Mouse (Mus musculus): Measurements from ENCODE around the gene Trappc10. TPM values are rescaled to one million over a fixed set of nuclear protein-coding genes. Genes with fewer than 3 reads are reported as not detected.

Trappc10 gene
- 8.1 and 10.2 TPM in 2 replicates for polyA plus RNA-seq (2016; fragmentation: Nextera tagmentation; extraction: Ambion mirVana)

DNA sequence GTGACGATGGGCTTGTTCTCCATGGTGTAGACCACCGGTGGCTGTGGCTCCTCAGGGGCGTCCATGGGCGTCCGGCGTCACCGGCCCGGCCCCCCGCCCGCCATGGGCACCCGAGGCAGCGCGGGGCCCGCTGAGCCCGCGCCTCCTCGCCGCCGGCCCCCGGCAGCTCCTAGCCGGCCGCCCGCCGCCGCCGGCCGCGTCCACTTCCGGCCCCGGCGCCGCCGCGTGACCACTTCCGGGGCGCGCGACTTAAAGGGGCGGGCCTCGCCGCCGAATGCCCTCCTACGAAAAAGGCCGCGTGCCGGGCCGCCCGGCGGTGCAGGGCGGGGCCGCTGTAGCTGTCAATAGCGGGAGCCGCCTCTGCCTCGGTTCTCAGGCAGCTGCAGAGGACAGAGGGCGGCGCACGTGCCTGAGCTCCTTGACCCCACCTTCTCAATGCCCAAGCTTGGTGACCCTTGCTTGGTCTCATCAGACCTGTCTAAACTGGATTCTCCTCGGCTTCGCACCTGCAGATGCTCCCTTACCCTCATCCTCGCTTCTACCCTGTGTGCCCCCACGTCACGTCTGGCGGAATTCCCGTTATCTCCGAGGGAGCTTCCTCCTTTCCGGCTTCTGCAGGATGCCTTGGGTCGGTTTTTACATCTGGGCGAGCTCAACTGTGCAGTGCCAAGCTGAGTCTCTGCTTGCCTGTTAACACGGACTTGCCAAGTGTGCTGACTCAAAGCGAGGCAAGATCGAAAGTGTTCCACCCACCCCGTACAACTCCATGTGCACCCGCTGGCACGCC lies at the start of gene Trappc10:
Gene Trappc10 (minus strand): TSS at position 204 of the 787 bp plus-strand sequence.
- no peaks in the 10 kb centered on the region for H3K27me3 ChIP-seq (replicated peaks; ENCODE audit: low read depth, poor library complexity, severe bottlenecking)
- H3K4me3 ChIP-seq: peak within 1 kb of the TSS; percentile 94
- under 1% methylated on average over 73 of the region's 74 CpGs for WGBS
- peak; percentile 90 for DNase-seq (ENCODE audit: low spot score)
- H3K27ac ChIP-seq (replicated peaks): peak within 1 kb of the TSS; percentile 86
- 0 out of 2 replicates have a peak, but pooled peaks cover 3% of the 10 kb centered on the region for H3K36me3 ChIP-seq (replicated peaks)
- no peaks in the 10 kb centered on the region for H3K9me3 ChIP-seq
- H3K4me1 ChIP-seq: peaks cover 24% of the 10 kb centered on the region

DNA sequence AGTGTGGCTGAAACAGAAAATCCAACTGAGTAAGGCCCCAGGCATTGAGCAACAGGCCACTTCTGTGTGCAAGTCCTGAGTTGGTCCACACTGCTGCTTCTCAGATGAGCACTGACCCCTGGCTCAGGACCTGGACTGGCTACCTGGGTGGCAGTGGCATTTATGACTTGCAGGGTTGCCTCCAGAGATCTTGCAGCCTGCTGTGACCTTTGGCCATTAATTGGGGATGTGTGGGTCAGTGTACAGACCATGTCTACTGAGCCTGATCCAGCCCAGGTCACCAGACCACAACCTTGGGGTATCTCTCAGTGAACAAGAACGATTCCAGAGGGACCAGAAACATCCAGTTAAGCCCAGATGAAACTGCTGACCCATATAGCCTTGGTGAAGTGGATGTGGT lies 49.1 kb upstream of the Trappc10 start:
- H3K27ac ChIP-seq (replicated peaks): no peak overlapping the region
- no peaks in the 10 kb centered on the region for H3K27me3 ChIP-seq (replicated peaks; ENCODE audit: low read depth, poor library complexity, severe bottlenecking)
- 78% methylated on average over 1 of the region's 1 CpGs for WGBS
- H3K9me3 ChIP-seq: no peaks in the 10 kb centered on the region
- no peaks in the 10 kb centered on the region for H3K36me3 ChIP-seq (replicated peaks)
- peaks cover 43% of the 10 kb centered on the region for H3K4me1 ChIP-seq
- no peak for DNase-seq (ENCODE audit: low spot score)
- no peak overlapping the region for H3K4me3 ChIP-seq

DNA sequence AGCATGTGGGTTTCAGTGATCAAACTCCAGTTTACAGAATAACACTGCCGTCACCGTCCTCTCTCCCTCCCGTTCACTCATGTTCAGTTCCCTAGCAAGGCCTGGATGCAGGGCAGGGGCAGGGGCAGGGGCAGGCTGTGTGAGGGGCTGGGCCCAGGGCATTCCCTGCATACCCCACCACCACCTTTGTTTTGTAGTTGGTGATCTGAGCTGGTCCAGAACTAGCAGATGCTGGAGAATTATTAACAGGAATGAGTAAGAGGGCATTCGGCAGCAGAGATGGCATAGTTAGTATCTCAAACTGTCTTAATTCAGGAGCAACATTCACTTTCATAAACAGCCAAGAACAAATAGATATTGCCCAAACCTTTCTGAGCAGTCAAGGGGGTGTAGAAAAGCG lies 47.9 kb upstream of the Trappc10 start:
- H3K27ac ChIP-seq (replicated peaks): no peak overlapping the region
- no peak for DNase-seq (ENCODE audit: low spot score)
- 93% methylated on average over 5 of the region's 5 CpGs for WGBS
- no peaks in the 10 kb centered on the region for H3K27me3 ChIP-seq (replicated peaks; ENCODE audit: low read depth, poor library complexity, severe bottlenecking)
- peaks cover 31% of the 10 kb centered on the region for H3K4me1 ChIP-seq
- H3K4me3 ChIP-seq: no peak overlapping the region
- H3K9me3 ChIP-seq: no peaks in the 10 kb centered on the region
- peaks cover 8% of the 10 kb centered on the region for H3K36me3 ChIP-seq (replicated peaks)

DNA sequence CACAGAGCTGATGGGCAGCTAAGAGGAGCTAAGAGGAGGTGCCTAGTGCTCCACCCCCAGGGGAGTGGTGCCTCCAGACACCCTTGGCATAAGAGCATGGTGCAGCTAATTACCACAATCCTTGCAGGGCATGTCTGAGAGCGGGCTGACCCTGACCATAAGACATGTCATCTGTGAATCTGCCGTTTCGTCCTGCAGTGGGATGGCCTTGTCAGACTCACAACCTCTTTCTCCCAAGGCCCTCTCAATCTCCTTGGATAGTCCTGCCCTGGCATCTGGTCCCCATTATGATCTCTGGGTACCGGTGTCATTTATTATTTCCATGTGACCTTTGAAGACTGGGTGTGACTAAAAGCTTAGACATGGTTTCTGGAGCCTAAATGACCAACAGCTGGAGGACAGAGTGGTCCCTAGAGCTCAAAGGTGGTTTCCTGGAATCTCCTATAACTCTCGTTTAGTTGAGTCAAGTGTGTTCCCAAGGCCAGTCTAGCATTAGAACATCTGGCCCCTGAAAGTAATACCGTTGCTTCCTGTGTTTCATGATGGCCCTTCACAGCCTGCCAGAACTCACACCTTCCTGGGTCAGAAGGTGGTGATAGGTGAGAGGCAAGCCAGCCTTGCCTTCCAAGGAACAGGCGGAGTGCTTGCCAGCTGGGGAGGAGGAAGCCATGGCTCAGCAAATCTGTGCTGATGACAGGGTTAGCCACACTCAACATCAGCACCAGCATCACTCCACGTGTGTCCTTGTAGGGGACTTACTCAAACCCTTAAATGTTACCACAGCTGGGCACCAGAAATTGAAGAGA lies 46.5 kb upstream of the Trappc10 start:
- Histone ChIP-seq H3K4me3 (no peak overlapping the region), H3K27me3 (replicated peaks; ENCODE audit: low read depth, poor library complexity, severe bottlenecking) (no peaks in the 10 kb centered on the region), H3K36me3 (replicated peaks) (peaks cover 22% of the 10 kb centered on the region), H3K4me1 (peaks cover 28% of the 10 kb centered on the region), H3K9me3 (no peaks in the 10 kb centered on the region), H3K27ac (replicated peaks) (no peak overlapping the region)
- DNase-seq (ENCODE audit: low spot score): peak; percentile 49
- WGBS: 54% methylated on average over 8 of the region's 8 CpGs

DNA sequence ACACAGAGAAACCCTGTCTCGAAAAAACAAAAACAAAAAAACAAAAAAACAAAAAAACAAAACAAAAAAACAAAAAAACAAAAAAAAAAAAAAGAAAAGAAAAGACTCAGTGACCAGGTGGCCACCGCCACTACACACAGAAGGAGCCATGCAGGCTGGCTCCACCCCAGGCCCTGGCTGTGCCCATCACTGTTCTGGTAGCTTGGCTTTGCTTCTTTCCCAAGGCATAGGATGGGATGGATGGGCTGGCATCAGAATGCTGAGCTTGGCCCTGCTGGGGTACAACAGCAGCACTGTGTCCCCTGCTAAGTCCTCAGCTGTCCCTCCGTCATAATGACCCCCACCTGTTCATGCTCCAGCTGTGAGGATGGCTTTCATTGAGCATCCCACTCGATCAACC lies 44.5 kb upstream of the Trappc10 start:
- 83% methylated on average over 4 of the region's 4 CpGs for WGBS
- Histone ChIP-seq H3K4me3 (no peak overlapping the region), H3K4me1 (peaks cover 15% of the 10 kb centered on the region), H3K27me3 (replicated peaks; ENCODE audit: low read depth, poor library complexity, severe bottlenecking) (no peaks in the 10 kb centered on the region), H3K9me3 (no peaks in the 10 kb centered on the region), H3K27ac (replicated peaks) (no peak overlapping the region), H3K36me3 (replicated peaks) (peaks cover 42% of the 10 kb centered on the region)
- no peak for DNase-seq (ENCODE audit: low spot score)

DNA sequence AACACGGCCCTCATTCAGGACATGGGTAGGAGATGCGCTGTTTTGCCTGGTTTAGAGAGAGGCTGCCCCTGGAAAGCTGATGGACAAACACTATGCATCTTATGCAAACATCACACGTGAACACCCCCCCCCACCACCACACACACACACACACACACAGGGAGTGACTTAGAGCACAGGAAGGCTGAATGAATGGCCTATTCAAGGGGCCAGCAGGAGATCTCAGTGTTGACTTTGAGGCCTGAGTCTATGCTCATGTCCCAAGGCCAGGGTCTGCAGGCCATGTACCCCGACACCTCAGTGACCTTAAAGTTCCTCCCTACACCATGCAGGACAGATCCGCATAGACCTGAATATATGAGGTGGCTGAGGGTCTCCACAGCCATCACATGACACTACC lies 43.7 kb upstream of the Trappc10 start:
- Histone ChIP-seq H3K36me3 (replicated peaks) (peaks cover 49% of the 10 kb centered on the region), H3K4me3 (no peak overlapping the region), H3K27ac (replicated peaks) (no peak overlapping the region), H3K4me1 (peaks cover 13% of the 10 kb centered on the region), H3K9me3 (no peaks in the 10 kb centered on the region), H3K27me3 (replicated peaks; ENCODE audit: low read depth, poor library complexity, severe bottlenecking) (no peaks in the 10 kb centered on the region)
- DNase-seq (ENCODE audit: low spot score): no peak
- 91% methylated on average over 5 of the region's 5 CpGs for WGBS

DNA sequence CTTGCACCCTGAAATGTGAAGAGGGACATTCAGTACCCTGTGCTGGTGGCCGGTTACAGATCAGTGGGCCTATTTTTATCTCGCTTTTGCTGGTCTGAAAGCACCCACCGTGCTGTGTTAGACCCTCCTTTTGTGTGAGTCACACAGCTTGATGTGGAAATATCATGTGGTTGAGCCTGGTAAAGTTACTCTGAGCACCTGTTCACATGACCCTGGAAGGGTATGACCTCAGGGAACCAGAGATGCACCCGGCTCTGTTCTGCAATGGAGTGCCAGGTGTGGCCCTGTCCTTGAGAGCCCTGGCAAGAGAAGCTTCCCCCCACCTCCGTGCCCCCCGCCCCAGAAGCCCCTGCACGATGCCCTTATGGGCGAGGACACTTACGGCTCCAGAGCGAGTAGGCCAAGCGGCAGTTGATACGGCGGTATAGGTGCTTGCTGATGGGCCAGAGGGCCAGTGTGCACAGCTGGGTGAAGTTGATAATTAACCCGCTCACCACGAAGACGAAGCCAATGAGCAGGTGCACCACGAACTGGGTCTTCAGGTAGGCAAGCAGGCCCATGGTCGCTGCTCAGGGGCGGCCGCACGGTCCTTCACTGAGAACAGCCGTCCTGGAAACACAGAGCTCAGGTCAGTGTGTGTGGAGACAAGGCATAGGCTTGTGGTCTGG lies 43.2 kb upstream of the Trappc10 start:
- Histone ChIP-seq H3K9me3 (no peaks in the 10 kb centered on the region), H3K27ac (replicated peaks) (no peak overlapping the region), H3K27me3 (replicated peaks; ENCODE audit: low read depth, poor library complexity, severe bottlenecking) (no peaks in the 10 kb centered on the region), H3K36me3 (replicated peaks) (peaks cover 54% of the 10 kb centered on the region), H3K4me3 (no peak overlapping the region), H3K4me1 (peaks cover 13% of the 10 kb centered on the region)
- no peak for DNase-seq (ENCODE audit: low spot score)
- 93% methylated on average over 22 of the region's 22 CpGs for WGBS

DNA sequence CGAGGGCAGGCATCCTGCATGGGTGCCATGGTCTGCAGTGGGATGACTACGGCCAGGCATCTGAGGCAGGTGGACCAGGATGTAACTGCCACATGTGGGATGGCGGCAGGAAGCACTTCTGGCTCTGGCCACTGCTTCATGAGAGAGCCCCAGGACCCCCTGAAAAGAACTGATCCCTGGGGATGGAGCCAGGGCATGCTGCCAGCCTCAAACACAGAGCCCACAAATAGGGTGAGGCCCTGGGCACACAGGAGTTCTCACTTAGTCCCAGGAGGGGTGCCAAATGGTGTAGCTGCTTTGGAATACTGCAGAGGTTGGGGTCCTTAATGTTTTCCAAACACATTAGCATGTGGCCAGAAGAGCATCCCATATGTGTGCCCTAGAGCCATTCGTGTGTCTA lies 41.5 kb upstream of the Trappc10 start:
- DNase-seq (ENCODE audit: low spot score): no peak
- H3K4me1 ChIP-seq: peaks cover 5% of the 10 kb centered on the region
- H3K27me3 ChIP-seq (replicated peaks; ENCODE audit: low read depth, poor library complexity, severe bottlenecking): no peaks in the 10 kb centered on the region
- H3K36me3 ChIP-seq (replicated peaks): peaks cover 70% of the 10 kb centered on the region
- H3K27ac ChIP-seq (replicated peaks): no peak overlapping the region
- 87% methylated on average over 4 of the region's 4 CpGs for WGBS
- H3K9me3 ChIP-seq: no peaks in the 10 kb centered on the region
- H3K4me3 ChIP-seq: no peak overlapping the region

DNA sequence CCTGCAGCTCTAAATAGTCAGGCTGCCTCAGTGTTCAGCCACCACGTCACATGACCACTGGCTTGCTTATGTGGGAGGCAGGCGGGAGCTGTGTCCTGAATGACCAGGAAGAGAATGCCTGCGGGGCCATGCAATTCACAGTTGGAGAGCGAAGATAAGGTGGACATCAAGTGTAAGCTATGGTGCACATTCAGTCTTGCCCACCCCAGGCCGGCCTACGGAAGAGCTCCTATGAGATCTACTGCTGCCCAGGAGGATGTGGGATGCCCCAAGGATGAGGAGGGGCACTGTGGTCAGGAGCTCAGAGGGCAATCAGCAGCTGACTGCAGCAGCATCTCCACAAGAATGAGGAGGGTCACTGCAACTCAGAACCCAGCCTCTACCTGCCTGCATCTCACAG lies 41.0 kb upstream of the Trappc10 start:
- Histone ChIP-seq H3K27me3 (replicated peaks; ENCODE audit: low read depth, poor library complexity, severe bottlenecking) (no peaks in the 10 kb centered on the region), H3K4me3 (no peak overlapping the region), H3K27ac (replicated peaks) (no peak overlapping the region), H3K9me3 (no peaks in the 10 kb centered on the region), H3K4me1 (no peaks in the 10 kb centered on the region), H3K36me3 (replicated peaks) (peaks cover 76% of the 10 kb centered on the region)
- no peak for DNase-seq (ENCODE audit: low spot score)
- WGBS: 88% methylated on average over 6 of the region's 6 CpGs

DNA sequence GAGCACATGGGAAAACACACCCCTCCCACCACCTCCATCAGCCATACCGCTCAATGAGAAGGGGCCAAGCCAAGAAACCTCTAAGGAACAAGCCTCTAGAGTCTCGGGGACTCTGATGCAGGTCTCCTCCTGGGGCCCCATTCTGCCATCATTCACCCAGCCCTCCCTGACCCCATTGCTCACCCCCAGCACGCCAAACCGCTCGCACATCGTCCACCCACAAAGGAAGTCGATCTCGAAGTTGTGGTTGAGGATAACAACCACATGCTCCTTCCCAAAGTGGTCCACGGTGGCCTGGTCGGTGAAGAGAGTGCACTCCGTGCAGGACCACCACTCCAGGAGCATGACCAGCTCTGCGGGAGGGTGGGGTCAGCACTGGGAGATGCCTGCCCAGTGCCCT lies 40.4 kb upstream of the Trappc10 start:
- DNase-seq (ENCODE audit: low spot score): no peak
- 90% methylated on average over 12 of the region's 12 CpGs for WGBS
- Histone ChIP-seq H3K27me3 (replicated peaks; ENCODE audit: low read depth, poor library complexity, severe bottlenecking) (no peaks in the 10 kb centered on the region), H3K4me1 (no peaks in the 10 kb centered on the region), H3K36me3 (replicated peaks) (peaks cover 82% of the 10 kb centered on the region), H3K9me3 (no peaks in the 10 kb centered on the region), H3K27ac (replicated peaks) (no peak overlapping the region), H3K4me3 (no peak overlapping the region)

DNA sequence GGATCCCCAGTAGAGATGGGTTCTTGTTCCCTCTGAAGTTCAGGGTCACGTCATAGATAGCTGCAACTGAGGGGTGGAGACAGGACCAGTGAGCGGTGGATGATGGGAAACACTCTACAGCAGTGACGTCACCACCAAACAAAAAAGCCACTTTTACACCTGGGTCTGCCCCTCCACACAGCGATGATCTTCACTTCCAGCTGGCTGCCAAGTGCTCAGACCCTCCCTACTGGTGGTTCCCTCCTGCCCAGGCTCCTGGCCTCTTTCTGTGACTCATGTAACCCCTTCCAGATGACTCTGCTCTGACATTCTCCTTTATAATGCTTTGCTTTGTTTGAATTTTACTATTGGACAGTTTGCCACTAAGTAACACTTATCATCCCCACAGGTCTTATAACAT lies 38.0 kb upstream of the Trappc10 start:
- H3K36me3 ChIP-seq (replicated peaks): peaks cover 98% of the 10 kb centered on the region
- 94% methylated on average over 4 of the region's 4 CpGs for WGBS
- H3K4me3 ChIP-seq: no peak overlapping the region
- 0 out of 2 replicates have a peak, but pooled peaks cover 3% of the 10 kb centered on the region for H3K4me1 ChIP-seq
- no peak overlapping the region for H3K27ac ChIP-seq (replicated peaks)
- no peaks in the 10 kb centered on the region for H3K27me3 ChIP-seq (replicated peaks; ENCODE audit: low read depth, poor library complexity, severe bottlenecking)
- DNase-seq (ENCODE audit: low spot score): no peak
- H3K9me3 ChIP-seq: no peaks in the 10 kb centered on the region

DNA sequence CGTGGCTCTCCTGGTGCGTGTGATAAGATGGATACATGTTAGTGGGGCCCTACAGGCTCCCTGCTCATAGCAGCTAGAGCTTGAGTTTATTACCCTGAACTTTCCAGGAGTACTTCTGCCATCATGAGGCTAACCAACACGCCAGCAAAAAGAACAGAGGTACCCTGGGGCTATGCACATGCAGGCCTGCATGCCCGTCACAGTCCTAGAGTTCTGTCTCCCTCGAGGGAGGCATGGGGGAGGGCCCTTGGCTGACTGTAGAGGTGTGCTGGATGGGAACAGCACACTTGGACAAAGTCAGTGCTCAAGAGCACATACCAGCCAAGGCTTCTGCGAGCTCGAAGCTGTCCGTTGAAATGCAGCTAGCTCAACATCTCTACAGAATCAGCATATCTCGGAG lies 36.0 kb upstream of the Trappc10 start:
- H3K27me3 ChIP-seq (replicated peaks; ENCODE audit: low read depth, poor library complexity, severe bottlenecking): no peaks in the 10 kb centered on the region

More for the DNA sequence above, 36.0 kb upstream of the Trappc10 start:
- no peak for DNase-seq (ENCODE audit: low spot score)
- Histone ChIP-seq H3K36me3 (replicated peaks) (peaks cover 91% of the 10 kb centered on the region), H3K9me3 (no peaks in the 10 kb centered on the region), H3K27ac (replicated peaks) (no peak overlapping the region), H3K4me1 (0 out of 2 replicates have a peak, but pooled peaks cover 3% of the 10 kb centered on the region), H3K4me3 (no peak overlapping the region)
- whole genome bisulfite sequencing: 89% methylated on average over 9 of the region's 9 CpGs
